Mouse (Mus musculus) midbrain, embryonic 12.5 days (tissue): ENCODE measurements at regions not wholly inside any gene's neighbourhood (a gene's known extent, or its start where the extent isn't known, plus 50 kb on each side); places are given as distances from the start of the nearest gene placed in this dataset.
"Not testable (repeated sequence)": the region's sequence is repeated elsewhere in the genome, so short reads cannot be mapped to it uniquely, and the experiment has no call there.

Experiments
- ATAC-seq: fragments of 200-750 bp; cut with Nextera tagmentation; 2 replicates; pipeline ENCODE4 v1.8.0; 2017; ENCODE audit warnings: low read depth, moderate TSS enrichment, moderate library complexity; ENCODE audit not compliant: low FRiP score
- H3K27ac ChIP-seq: fragments of 300-500 bp; sonication (generic); replicated peaks from 2 replicates; pipeline ENCODE4 v1.5.1; 2016; ENCODE audit warnings: mild to moderate bottlenecking
- H3K27me3 ChIP-seq: fragments of 300-500 bp; sonication (generic); 2 replicates; pipeline ENCODE4 v1.6.1; 2016; ENCODE audit warnings: mild to moderate bottlenecking
- H3K36me3 ChIP-seq: fragments of 300-500 bp; sonication (generic); 2 replicates; pipeline ENCODE4 v1.6.1; 2016
- H3K4me1 ChIP-seq: fragments of 300-500 bp; sonication (generic); 2 replicates; pipeline ENCODE4 v1.6.1; 2016
- H3K4me2 ChIP-seq: fragments of 300-500 bp; sonication (generic); replicated peaks from 2 replicates; pipeline ENCODE4 v1.6.1; 2016; ENCODE audit warnings: mild to moderate bottlenecking, moderate library complexity
- H3K4me3 ChIP-seq: fragments of 300-500 bp; sonication (generic); 2 replicates; pipeline ENCODE4 v1.5.1; 2016; ENCODE audit warnings: mild to moderate bottlenecking
- H3K9ac ChIP-seq: fragments of 300-500 bp; sonication (generic); replicated peaks from 2 replicates; pipeline ENCODE4 v1.6.1; 2016; ENCODE audit warnings: mild to moderate bottlenecking, moderate library complexity
- H3K9me3 ChIP-seq: fragments of 300-500 bp; sonication (generic); 2 replicates; pipeline ENCODE4 v1.6.1; 2016; ENCODE audit warnings: mild to moderate bottlenecking
- WGBS: fragments of 180-500 bp; shearing (Covaris S2); methylation state at CpG from one replicate; pipeline ENCODE4 v1.1.7; 2016; 5-methylcytosine and 5-hydroxymethylcytosine counted together

DNA sequence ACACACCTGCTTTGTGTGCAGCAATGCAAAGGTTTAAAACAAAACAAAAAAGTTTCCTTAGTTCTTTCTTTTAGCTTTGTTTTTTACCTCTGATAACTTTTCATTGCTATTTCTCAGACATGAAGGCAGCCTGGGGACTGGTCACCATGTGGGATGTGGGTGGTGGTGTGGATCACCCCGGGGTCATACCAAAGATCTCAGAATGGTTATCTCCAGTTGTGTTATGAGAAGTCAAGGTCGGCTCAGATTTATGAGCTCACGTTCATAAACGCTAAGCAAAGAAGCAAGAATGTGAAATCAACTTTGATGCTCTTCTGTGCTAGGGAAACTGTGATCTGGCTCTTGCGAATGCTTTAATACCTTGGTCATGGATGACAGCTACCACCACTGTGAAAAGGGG lies 102.3 kb upstream of the Map3k1 start:
- Histone ChIP-seq H3K36me3 (no peaks in the 10 kb centered on the region), H3K27me3 (no peaks in the 10 kb centered on the region)

DNA sequence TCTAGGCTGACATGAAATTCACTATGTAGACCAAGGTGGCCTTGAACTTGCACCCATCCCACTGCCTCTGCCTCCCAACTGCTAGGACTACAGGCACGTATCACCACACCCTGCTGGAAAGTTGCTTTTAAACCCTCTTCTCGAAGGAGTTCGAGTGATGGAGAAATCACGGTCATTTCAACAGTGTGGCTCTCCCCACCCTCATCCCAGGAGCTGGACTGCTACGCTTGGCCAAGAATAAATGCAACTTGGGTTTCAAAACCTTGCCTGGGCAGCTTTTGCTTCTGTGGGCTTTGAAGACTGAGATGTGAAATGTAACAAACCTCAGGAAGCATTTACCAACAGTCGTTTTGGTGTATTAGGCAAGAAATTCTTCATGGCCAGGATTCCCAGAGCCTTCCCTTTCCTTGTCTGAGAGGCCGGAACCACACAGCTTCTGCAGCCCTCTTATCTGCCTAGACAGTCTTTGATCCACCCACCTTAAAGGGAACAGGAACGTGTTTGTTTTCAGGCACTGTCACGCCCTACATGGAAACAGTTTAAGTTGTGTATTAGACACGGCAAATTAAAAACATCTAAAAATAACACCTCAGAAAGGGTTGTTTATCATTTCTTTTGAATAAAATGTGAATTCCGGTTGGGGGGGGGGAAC lies 103.0 kb upstream of the Map3k1 start:
- Histone ChIP-seq H3K4me2 (no peak overlapping the region), H3K9ac (no peak overlapping the region), H3K9me3 (no peaks in the 10 kb centered on the region), H3K4me3 (no peak overlapping the region), H3K27ac (no peak overlapping the region), H3K4me1 (peaks cover 7% of the 10 kb centered on the region; the same call in 1 of the 2 replicates), H3K27me3 (no peaks in the 10 kb centered on the region), H3K36me3 (no peaks in the 10 kb centered on the region)
- ATAC-seq: no peak
- 87% methylated on average over 11 of the region's 11 CpGs for WGBS

More for the DNA sequence above, 102.3 kb upstream of the Map3k1 start:
- H3K4me3 ChIP-seq: no peak overlapping the region
- no peaks in the 10 kb centered on the region for H3K9me3 ChIP-seq
- H3K4me1 ChIP-seq: peaks cover 7% of the 10 kb centered on the region; the same call in 1 of the 2 replicates
- ATAC-seq: no peak
- 96% methylated on average over 5 of the region's 5 CpGs for WGBS
- H3K9ac ChIP-seq: no peak overlapping the region
- no peak overlapping the region for H3K4me2 ChIP-seq
- H3K27ac ChIP-seq: no peak overlapping the region

DNA sequence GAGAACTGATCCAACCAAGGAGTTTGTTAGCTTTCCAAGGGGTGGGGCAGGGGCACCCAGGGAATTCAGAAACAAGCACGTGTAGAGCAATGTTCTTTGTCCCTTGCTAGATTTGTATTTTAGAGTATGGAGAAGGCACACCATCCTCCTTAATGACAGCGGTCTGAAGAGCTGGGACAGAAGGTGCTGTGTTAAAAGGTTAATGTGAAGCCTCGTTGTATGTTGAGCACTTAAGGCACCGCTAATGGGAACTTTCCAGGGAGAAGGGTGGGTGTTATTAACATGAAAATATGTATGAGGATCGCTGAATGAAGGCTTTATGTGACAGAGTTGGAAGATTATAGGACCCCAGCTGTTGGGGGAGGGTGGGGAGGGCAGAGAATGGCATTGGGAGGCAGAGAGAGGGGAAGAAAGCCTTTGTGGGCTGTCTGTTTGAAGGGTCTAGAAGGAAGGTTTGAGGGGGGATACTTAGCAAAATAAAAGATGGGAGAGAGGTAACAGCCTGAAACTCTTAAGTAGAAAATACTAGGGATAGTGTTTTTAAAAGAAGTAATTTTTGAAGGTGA lies 105.6 kb upstream of the Map3k1 start:
- no peak overlapping the region for H3K9ac ChIP-seq
- H3K27me3 ChIP-seq: no peaks in the 10 kb centered on the region
- H3K36me3 ChIP-seq: no peaks in the 10 kb centered on the region
- WGBS: 46% methylated on average over 5 of the region's 5 CpGs
- no peak overlapping the region for H3K4me2 ChIP-seq
- no peak overlapping the region for H3K4me3 ChIP-seq
- 0 out of 2 replicates have a peak overlapping the region, but pooled peaks have one; percentile 6 for H3K27ac ChIP-seq
- no peaks in the 10 kb centered on the region for H3K9me3 ChIP-seq
- peaks cover 7% of the 10 kb centered on the region; the same call in 1 of the 2 replicates for H3K4me1 ChIP-seq
- ATAC-seq: peak; percentile 65

DNA sequence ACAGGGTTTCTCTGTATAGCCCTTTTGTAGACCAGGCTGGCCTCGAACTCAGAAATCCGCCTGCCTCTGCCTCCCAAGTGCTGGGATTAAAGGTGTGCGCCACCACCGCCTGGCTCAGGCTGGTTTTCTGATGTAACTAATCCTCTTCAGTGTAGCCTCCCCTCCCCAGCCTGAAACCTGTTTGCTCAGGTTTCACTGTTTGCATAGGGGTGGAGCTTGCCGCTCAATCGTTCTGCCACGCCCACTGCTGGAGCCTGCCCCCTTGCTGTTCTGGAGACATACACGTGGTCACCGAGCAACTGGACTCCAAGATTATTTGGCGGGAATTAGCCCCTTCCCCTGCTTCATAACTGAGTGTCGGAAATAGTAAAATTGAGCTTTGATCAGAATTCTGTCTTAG lies 110.6 kb upstream of the Map3k1 start:
- not testable (repeated sequence) for H3K4me3 ChIP-seq, H3K36me3 ChIP-seq, H3K9ac ChIP-seq, H3K4me2 ChIP-seq, H3K27me3 ChIP-seq, H3K27ac ChIP-seq, H3K4me1 ChIP-seq, ATAC-seq, H3K9me3 ChIP-seq
- WGBS: 81% methylated on average over 11 of the region's 11 CpGs

DNA sequence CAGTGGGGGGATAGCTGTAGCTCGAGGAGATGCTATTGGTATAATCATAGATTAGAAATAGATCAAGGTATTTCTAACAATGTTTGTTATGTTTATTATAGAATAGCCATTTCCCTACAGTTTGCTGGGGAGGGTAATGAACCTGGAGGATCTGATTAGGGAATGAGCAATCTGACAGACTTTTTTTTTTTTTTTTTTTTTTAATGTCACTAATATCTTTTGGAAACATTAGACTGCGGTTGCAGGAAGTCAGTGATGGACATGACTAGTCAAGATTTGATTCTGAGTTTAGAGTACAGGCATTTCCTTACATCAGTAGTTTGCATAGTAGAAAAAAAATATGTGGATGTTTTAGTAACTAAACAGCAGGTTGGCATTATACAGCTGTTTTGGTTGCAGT lies 111.7 kb upstream of the Map3k1 start:
- H3K27ac ChIP-seq: no peak overlapping the region
- no peak overlapping the region for H3K4me2 ChIP-seq
- H3K27me3 ChIP-seq: no peaks in the 10 kb centered on the region
- H3K36me3 ChIP-seq: no peaks in the 10 kb centered on the region
- H3K9ac ChIP-seq: no peak overlapping the region
- no peaks in the 10 kb centered on the region for H3K4me1 ChIP-seq
- no peak for ATAC-seq
- peaks cover 8% of the 10 kb centered on the region for H3K9me3 ChIP-seq
- 85% methylated on average over 2 of the region's 2 CpGs for WGBS
- no peak overlapping the region for H3K4me3 ChIP-seq

DNA sequence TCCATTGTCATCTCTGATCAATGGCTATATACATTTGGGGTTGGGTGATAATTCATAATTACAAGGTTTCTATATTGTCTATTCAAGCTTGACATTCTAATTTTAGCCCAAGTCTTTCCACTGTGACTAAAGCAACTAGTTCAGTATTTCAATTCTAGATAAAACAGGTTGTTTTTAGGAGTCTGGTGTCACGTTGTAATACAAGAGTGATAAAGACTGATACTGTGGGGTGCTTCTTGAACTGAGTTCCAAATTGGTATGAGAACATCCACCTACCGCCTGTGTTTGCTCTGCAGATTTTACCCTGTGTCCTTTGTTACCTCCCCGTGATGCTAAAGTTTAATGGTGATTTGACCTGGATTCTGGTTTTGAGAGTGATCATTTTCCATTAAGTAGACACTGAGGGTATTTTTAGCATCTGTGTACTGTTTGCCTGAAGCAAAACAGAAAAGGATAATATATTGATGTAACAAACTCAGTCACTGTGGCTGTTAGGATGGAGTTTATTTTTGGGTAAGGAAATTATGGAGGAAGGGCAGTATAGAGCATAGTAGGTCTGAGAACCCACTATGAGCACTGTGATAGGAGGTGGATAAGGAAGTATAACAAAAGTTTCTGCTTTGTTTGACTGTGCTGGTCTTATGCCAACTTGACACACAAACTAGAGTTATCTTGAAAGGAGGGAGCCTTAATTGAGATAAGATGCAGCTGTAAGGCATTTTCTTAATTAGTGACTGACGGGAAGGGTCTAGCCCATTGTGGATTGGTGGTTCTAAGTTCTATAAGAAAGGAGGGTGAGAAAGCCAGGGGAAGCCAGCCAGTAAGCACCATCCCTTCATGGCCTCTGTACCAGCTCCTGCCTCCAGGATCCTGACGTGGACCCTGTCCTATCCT lies 112.6 kb upstream of the Map3k1 start:
- Histone ChIP-seq H3K9me3 (peaks cover 8% of the 10 kb centered on the region), H3K4me2 (no peak overlapping the region), H3K27ac (no peak overlapping the region), H3K36me3 (no peaks in the 10 kb centered on the region), H3K27me3 (no peaks in the 10 kb centered on the region), H3K4me1 (no peaks in the 10 kb centered on the region; the same call in 1 of the 2 replicates), H3K9ac (no peak overlapping the region), H3K4me3 (no peak overlapping the region)
- no peak for ATAC-seq
- 93% methylated on average over 5 of the region's 5 CpGs for WGBS

DNA sequence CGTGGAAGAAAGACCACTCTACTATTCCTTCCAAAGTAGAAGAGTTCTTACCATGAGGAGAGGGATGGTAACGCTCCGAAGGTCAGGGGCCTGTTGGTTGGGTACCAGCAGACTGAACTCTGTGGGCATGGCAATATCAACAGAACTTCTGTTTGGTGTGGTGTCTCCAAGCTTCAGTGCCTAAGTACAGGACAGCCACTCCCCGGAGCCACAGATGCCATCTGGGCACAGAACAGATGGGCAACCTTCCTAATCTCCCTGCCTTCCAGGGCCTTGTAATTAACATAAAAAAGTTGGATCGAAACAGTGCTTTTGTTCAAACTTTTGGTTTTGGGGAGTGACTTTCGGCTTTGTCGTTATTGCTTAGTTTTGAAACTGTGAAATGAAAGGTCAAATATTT lies 116.6 kb upstream of the Map3k1 start:
- ATAC-seq: no peak
- Histone ChIP-seq H3K27me3 (no peaks in the 10 kb centered on the region), H3K4me2 (no peak overlapping the region), H3K9me3 (peaks cover 8% of the 10 kb centered on the region), H3K27ac (no peak overlapping the region), H3K36me3 (no peaks in the 10 kb centered on the region), H3K9ac (no peak overlapping the region), H3K4me1 (no peaks in the 10 kb centered on the region; the same call in 1 of the 2 replicates), H3K4me3 (no peak overlapping the region)
- WGBS: 95% methylated on average over 7 of the region's 7 CpGs

DNA sequence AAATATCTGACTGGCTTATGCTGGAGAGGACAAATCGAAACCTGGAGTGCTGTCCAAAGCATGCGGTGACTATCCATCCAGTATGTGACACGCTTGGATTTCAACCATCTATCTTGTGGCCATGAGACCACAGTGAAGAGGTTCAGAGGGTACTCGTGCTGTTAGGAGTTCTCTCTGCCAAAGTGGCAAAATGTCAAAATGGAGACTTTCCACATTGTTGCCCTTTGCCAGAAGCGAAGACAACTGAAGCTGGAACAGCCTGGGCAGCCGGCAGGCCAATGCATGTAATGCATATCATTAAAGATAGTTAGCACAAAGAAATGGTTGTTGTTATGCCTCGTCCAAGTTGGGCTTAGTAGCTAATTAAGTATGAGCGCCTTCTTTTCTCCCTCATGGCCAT lies 118.0 kb upstream of the Map3k1 start:
- H3K4me1 ChIP-seq: no peaks in the 10 kb centered on the region; the same call in 1 of the 2 replicates
- WGBS: 83% methylated on average over 8 of the region's 8 CpGs
- ATAC-seq: no peak
- no peaks in the 10 kb centered on the region for H3K36me3 ChIP-seq
- H3K9me3 ChIP-seq: peaks cover 6% of the 10 kb centered on the region
- no peak overlapping the region for H3K27ac ChIP-seq
- H3K4me3 ChIP-seq: no peak overlapping the region
- no peak overlapping the region for H3K4me2 ChIP-seq
- no peaks in the 10 kb centered on the region for H3K27me3 ChIP-seq
- no peak overlapping the region for H3K9ac ChIP-seq

DNA sequence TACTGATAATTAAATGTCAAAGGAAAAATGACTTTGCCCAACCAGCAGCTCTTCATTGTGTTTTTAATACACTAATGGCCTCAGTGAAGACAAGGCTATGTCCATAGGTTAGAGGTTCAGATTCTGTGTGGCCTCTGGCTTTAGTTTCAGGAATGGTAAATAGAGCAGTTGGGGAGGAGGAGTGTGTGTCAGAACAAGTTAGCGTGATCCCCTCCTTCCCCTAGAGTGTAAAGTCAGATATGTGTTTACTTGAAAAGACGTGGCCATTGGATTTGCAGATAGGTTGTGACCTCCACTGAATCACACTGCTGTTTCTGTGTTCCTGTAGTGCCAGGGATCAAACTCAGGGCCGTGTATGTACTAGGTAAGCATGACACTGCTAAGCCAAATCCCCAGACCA lies 118.7 kb upstream of the Map3k1 start:
- H3K27ac ChIP-seq: no peak overlapping the region
- no peak for ATAC-seq
- H3K9me3 ChIP-seq: no peaks in the 10 kb centered on the region
- H3K4me2 ChIP-seq: no peak overlapping the region
- H3K4me3 ChIP-seq: no peak overlapping the region
- H3K36me3 ChIP-seq: no peaks in the 10 kb centered on the region
- 67% methylated on average over 3 of the region's 3 CpGs for WGBS
- H3K9ac ChIP-seq: no peak overlapping the region
- no peaks in the 10 kb centered on the region; the same call in 1 of the 2 replicates for H3K4me1 ChIP-seq
- H3K27me3 ChIP-seq: no peaks in the 10 kb centered on the region

DNA sequence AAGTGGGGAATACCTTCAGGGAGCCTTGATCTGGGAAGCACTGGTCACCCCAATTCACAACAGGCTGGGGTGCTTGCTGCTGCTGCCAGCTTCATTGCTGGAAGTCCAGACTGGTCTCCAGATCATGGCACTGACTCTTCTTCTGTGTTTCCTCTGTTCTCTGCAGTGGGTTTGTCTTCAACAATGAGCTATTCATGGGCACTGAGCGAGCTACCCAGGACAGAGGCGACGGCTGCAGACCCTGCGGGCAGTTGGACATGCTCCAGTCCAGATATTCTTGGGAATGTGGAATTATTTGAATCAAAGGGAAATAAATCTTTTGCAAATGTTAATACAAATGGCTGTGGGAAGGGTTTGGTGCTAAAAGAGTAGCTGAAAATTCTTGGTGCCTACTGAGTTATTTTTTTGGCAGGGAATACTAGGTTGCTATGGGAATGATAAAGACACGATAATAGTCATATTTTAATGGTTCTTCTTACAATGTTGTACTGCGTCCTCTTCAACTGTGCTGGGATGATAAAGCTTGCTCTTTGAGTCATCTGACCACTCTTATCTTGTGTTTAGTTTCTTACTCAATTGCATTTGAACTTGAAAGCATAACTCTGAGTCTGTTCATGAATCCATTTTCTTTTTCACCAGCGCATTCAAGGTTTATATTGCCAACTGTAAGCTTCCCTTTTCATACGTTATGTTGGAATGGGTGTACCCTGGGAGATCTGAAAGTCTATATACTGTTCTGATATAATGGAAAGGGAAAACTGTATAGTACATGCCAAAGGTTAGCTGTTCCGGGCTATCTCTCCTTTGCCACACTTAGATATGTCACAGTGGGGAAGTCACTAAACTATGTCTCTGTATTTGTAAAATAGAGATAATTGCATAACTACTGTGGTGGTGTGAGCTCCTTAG lies 120.1 kb upstream of the Map3k1 start:
- no peak for ATAC-seq
- Histone ChIP-seq H3K4me3 (no peak overlapping the region), H3K27ac (no peak overlapping the region), H3K4me2 (no peak overlapping the region), H3K36me3 (no peaks in the 10 kb centered on the region), H3K27me3 (no peaks in the 10 kb centered on the region), H3K9ac (no peak overlapping the region), H3K4me1 (no peaks in the 10 kb centered on the region; the same call in 1 of the 2 replicates), H3K9me3 (no peaks in the 10 kb centered on the region)
- WGBS: 91% methylated on average over 9 of the region's 9 CpGs

DNA sequence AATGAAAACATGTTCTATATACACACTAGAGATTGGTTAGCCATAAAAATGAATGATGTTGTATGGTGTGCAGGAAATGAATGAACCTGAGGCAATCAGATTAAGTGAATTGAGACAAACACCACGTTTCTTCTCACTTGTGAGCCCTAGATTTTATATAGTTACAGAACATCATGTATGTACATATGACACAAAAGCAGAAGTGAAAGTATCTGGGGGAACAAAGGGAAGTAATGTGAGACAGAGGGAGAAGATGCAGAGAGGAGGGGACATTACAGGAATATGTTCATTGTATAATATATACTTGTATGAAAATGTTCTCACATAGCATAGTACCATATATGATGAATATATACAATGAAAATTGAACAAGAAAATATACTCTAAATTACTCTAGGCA lies 121.1 kb upstream of the Map3k1 start:
- no peak overlapping the region for H3K4me3 ChIP-seq
- no peaks in the 10 kb centered on the region for H3K9me3 ChIP-seq
- no peak overlapping the region for H3K27ac ChIP-seq
- no peaks in the 10 kb centered on the region for H3K27me3 ChIP-seq
- H3K4me1 ChIP-seq: no peaks in the 10 kb centered on the region; the same call in 1 of the 2 replicates
- no peak overlapping the region for H3K4me2 ChIP-seq
- WGBS: 76% methylated on average over 1 of the region's 1 CpGs
- no peak for ATAC-seq
- H3K36me3 ChIP-seq: no peaks in the 10 kb centered on the region
- H3K9ac ChIP-seq: no peak overlapping the region
